Mouse (Mus musculus) cerebellum, postnatal 36 days (tissue): ENCODE measurements at regions not wholly inside any gene's neighbourhood (a gene's known extent, or its start where the extent isn't known, plus 50 kb on each side); places are given as distances from the start of the nearest gene placed in this dataset.

Source experiments
- DNase-seq, 2 experiments: peaks; one replicate each; pipeline ENCODE4 v3.0.0; 2021 to 2022; ENCODE audit warnings: mixed read lengths in 2 of 2

DNA sequence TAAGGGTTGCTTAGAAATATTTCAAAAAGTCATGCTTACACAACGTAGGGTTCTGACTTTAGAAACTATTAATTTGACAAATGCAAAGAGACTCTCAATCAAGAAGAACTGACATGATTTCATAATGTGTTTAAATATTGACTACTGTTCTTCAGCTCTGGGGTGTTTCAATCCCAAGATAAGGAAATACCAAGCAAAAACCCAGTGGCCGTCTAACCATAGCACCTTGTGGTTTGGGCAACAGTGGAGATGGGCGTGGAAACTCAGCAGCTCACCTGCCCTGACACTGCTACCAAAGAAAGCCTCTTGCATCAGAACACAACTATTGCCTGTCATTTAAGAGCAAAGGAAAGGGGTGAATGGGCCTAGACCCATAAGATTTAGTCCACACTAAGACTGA lies 119.9 kb downstream of the Foxa2 start:
- no peak for DNase-seq

DNA sequence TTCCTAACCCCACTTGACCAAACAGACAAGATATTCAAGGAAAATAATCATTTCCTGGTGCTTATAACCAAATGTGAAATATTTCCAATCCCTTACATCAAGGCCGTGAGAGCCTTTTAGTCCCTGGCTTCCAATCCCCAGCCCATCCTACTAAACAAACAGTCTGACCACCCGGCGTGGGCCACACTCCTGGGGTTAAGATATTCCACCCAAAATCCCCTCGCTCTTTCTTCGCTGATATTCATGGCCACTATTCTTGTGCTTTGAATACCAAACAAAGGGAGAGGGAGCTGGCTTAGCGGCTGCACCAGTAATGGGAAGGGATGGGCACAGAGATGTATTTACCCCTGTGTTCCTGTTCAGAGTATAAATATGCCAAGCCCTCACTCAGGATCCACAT lies 139.4 kb downstream of the Foxa2 start:
- DNase-seq, result no peak

DNA sequence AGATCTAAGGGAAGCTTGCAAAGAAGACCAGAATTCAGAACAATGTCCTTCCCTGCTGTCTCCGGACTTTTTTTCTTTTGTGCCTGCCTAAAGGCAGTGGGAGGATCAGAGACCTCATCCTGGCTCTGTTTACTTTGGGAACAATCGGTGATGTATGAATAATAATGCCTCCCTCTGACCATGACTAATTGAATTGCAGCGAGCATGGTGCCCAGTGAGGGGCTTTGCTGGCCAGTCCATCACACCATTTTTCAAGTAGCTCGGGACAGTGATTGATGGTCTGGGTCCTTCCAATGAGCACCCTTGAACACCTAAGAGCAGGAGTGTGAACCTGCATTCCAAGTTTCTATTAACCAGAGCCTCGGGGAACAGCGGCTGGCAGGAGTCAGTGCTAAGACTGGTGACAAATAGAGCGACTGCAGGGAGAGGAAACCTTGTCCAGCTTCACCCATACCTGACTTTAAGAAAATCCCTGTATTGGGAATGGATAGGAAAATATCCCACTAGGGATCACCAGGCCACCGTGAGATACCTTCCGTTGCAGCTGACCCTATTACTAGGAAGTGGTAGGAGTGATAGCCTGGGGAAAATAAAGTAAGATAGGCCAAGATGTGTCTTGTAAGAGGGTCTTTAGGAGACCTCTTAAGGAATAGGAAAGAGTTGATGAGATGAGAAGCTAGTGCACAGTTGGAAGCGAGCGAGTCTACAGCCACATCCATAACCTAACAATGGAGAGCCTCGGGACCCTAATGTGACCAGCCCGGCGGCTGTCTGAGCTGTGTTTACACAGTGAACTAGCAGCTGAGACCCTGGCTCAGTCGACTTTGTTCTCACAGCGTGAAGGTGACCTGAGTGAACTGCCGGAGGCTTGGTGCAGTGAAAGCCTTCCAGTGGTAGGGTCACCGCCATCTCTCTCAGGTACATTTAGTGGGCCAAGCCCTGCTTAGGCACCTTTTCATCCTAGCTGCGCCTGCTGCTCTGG lies 140.7 kb downstream of the Foxa2 start:
- DNase-seq, result no peak

DNA sequence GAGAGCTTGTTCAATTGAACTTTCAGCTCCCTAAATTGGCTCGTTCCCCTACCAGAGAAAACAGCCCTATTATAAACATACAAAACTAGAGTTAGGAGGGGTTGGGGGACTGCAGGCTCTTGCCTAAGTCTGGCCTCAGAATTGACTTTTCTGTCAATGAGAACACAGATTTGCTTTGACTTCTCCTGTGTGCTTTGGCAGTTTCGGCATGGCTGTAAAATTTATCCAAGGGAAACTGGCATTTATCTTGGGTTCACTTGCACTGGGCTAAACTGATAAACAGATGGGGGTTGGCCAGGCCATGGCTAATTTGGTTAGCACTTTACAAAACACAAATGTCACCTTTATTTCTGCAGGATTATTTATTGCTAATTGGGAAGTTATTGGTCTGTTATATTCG lies 141.7 kb downstream of the Foxa2 start:
- no peak for DNase-seq

DNA sequence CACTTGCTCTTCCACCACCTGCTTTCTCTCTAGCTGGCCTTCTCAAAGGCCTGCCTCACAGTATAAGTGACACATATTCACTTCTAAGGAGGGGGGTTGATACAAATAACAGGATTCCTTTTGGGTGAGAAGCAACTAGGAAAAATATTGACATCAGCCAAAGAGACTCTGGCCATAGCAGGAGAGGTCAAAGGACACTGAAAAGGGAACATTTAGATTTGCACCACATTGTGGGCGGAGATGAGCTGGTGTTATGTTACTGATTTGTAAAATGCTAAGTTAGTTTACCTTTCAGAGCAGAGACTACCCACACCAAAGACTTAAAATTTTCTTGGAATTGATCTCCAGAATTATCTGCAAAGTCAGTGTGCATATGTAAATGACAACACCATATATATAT lies 147.5 kb downstream of the Foxa2 start:
- no peak for DNase-seq

DNA sequence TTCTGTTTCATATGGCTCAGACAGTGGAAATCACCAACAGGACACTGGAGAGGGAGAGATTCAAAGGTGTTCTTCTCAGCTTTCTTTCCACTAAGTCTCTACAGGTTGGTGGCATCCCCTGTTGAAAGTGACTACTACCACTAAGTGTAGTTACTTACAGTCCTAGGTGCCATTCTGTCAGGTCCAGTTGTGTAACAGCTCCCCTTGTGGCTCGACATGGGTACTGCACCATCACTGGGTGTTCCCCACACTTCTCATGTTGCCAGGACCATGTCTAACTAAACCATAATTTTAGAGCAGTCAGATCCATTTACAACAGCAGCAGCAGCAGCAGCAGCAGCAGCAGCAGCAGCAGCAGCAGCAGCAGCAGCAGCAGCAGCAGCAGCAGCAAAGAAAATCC lies 151.1 kb downstream of the Foxa2 start:
- peak; percentile 15 to 24 for DNase-seq

DNA sequence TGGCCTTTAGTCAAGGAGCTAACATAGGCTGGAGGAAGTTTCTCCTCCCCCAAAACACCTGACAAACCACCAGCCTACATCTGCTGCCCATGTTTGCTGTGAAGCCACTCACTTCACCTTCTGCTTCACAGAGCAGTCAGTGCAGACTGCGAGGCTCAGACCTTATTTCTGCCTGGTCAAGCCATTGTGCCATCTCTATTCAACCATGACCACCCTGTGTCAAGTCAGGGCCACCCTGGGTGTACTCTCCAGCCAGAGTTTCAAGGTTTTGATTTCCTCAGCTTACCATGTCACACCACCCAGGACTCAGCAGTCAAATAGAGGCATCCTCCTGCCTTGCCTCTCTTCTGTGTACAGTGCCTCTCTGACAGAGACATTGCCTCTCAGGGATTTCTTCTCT lies 152.6 kb downstream of the Foxa2 start:
- DNase-seq, result no peak

DNA sequence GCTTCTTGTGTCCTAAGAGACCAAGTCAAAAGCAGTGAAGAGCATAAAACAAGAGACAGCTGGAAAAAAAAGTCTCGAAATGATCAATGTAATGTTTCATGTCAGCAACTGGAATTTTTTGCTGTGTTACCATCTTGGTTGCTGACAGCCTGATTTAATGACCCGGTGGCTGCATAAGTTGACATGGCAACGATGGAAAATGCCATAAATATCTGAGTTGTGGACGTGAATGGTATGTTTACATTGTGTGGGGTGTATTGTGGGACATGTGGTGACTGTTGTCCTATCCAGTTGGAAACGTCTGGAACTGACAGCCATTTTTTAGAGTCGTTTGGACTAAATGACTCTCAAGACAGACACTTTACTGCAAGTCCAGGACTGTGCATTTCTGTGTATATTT lies 160.6 kb downstream of the Foxa2 start:
- no peak for DNase-seq

DNA sequence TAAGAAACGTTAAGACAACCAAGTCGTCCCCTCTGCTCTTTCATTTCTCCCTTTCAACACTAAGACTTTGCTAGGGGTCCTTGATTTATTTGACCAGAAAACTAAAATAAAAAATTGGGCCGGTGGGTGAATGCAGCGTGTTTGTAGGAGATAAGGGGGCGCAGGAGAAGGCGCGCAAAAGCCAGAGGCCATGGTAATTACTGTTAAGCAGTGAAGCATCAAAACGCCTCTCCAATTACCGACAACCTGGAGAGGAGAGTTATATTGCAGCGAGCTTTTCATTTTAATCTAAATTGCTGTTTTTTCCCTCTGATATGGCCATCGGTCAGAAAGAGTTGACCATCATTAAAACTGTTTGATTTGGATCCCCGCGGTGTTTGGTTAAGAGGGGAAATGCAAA lies 168.9 kb downstream of the Foxa2 start:
- DNase-seq, result no peak

DNA sequence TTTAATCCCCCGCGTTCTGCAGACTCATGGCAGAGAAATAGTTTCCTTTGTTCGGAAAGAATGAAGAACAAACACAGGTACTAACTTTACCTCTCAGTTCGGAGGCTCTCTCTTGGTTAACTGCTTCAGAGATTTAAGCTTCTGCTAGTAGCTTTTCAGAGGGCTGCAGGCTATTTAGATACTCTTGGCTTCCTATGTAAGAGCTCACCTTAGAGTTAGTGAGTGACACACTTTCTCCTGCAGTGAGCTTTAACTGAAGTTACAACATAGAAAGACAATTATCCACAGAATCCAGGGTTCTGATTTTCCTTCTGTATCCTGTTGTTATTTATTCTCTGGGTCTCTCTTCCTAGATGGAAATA lies 169.2 kb downstream of the Foxa2 start:
- DNase-seq, result no peak

DNA sequence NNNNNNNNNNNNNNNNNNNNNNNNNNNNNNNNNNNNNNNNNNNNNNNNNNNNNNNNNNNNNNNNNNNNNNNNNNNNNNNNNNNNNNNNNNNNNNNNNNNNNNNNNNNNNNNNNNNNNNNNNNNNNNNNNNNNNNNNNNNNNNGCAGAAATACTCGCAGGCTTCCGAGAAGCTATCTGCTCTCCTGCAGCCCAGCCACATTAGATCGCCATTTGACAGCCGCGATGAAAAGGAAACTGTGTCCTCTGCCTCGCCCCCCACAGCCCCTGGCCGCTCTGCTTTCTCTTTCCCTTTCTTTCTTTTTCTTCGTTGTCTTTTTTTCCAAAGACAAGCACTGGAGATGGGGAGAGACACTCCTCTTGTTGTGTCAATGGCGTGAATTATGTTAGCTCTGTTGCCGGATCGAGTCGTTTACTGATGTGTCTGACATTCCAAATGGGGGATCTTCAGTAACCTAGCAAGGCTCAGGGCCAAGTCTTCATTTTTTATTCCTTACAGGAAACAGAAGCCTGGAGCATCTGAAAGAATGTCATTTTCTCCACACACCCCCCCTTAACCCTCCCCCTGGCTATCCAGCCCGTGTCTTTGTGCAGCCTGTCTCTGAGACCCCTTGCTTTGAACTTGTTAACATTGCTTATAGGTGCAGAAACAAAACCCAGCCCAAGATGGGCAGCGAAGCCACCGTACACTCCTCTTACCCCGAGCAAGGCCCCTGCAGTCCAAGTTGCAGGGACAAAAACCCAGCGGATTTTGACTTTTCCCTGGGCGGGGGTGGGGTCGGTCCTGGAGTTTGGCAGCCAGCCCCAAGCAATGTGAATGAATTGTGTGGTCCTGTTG lies 169.8 kb downstream of the Foxa2 start:
- peak in 1 of 2 experiments; percentile 2 for DNase-seq

DNA sequence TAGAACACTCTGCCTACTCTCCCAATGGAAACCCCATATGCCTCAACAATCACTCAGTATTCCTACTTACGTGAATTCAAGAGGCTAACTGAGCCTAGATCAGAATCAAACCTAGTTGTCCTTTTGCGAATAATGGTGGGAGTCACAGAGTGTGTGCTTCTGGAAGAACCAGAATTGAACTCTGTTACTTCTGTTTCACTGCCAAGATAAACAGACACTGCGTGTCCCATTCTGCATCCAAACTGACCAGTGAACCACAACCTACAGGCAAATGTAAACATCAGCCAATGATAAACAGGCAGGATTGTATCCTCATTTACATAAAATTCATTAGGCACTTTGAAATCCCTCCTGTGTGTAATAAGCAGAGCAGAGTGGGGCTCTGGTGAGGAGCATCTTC lies 173.8 kb downstream of the Foxa2 start:
- no peak for DNase-seq

DNA sequence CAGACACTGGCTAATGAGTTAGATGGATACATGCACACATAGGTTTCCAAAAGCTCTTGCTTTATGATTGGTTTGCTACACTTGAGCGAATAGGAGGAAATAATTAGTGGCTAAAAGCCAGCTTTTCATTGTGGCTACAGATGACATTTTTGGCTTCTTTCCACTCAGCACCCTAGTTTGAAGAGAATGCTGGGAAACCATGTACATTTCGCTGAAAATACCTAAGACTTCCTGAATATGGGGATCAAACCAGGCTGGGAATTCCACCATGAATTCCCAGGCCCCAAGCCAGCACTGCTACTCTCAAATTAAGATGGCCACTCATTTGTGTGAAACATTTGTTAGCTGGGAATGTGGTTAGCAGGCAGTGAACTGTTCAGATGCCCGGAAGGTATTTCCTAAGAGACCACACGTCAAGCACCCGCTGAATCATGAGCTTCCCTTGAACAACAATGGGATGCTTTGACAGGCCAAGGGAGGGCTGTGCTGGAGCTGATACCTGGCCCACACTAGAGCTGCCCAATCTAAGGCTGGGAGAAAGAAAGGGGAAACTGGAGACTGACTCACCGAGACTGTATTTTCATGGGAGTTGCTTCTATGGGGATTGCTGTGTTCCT lies 195.5 kb downstream of the Foxa2 start:
- no peak for DNase-seq

DNA sequence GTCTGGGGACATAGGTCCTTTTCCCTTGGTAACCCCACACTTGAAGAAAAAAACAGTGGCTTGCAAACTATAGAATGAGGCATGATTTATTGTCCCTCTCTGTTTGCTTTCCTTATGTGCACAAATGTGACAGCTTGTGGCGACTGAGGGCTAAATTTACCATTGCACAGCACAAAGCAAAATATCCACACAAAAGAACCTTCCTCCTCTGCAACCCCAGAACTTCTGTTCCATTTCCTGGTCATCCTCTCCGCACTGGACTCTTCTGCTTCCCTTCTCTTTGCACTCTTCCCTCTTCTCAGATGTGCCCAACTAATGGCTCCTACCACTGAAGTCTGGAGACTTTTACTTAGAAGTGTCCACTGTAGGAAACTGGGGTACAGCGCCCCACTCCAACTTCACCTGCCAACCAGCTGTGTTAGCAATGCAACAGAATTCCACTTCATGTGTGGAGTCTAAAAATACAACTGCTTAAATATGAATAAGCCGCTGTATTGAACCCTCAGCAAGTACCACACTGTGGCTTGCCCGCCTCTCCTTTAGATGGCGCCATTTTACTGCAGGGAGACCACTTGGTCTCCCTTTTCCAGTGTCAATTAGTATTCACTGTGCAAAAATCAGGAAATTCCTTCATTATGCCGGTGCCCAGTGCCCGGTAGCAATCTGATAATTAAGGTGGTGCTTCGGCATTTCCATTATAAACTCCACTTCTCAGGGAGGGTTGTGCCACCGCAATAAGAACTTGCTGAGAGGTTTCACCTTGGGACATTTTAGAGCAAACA lies 199.6 kb downstream of the Foxa2 start:
- DNase-seq, result no peak

DNA sequence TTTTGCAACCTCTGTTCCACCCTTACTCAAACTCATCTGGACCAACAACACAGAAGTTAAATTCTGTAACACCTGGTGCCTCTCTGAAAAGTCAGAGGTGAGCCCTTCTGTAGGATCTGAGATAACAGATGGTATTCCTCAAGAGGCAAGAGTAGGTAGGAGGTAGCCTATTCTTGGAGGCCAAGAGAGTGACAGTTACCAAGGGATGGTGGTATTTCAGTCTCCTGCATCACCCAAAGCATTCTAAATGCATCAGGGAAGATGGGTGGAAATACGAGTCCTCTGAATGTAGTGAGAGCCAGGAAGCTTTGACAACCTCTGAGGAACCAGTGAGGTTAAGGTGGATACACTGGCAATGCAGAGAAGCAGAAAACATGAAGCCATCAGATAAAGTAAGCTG lies 201.5 kb downstream of the Foxa2 start:
- no peak for DNase-seq

DNA sequence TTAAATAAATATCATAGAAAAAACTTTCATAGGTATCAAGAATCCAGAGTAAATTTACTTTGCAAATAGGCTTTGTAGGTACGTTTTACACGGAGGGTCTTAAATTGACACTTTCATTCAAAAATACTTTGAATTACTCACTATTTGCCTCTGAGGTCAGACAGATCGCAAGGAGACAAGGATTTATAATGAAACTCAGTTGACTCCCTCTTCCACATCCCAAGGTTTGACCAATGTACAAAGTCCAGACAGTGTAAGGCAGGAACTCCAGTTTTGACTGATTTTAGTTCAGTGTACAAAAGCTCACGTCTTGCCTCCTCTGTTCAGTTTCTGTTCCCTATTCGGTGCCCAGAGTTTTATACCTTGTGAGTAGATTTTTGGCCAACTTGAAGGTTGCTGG lies 205.8 kb downstream of the Foxa2 start:
- no peak for DNase-seq

DNA sequence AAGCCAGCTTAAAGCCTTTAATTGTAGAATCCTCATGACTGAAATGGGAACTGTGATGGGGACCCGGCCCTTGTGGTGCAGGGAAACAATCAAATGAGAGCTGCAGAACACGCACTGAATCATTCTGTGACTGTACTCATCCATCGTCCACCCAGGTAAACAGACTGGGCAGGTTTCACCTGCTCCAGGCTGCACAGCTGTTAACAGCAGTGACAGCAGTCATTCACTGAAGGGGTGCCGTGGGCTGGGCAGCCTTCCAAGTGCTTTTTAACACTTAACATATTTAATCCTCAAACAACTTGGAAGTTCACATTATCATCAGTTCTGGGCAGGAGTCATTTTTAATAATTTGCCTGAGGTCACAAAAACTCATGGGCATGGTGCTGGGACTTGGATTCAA lies 208.2 kb downstream of the Foxa2 start:
- DNase-seq, result no peak

DNA sequence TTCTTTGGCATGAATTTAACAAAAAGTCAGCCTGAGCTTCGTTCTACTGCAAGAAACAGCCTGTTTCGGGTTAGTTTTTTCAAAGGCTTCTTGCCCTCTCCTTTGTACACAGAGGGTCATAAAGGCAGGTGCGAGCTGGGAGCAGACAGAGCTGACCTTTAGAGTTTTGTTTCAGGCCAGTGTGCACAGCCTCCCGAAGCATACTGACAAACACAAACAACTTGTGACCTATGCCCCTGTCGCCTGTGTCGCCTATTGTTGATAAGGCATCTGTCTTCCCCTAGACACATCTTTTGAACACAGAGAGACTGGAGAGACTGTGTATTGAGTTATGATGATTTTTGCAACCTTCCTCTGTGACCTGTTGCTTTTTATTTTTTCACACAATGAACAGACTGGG lies 216.2 kb downstream of the Foxa2 start:
- DNase-seq, result no peak

DNA sequence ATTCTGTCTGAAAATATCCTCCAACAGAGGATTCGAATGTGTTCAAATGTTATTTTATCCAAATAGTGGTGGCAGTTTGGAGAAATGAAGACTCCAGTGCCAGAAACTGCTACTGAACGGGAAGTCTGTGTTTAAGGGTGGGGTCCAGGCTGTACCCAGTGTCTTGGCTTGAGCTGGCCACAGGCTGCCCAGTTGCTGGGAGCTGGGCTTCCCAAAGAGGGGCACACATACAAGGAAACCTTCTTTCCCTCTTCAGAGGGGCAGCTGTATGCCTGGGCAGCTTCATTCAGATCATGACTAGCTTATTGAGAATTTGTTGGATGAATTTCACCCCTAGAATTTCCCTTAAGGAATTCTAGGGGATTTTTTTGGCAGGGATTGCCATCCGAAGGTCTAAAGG lies 229.8 kb downstream of the Foxa2 start:
- DNase-seq, result no peak

DNA sequence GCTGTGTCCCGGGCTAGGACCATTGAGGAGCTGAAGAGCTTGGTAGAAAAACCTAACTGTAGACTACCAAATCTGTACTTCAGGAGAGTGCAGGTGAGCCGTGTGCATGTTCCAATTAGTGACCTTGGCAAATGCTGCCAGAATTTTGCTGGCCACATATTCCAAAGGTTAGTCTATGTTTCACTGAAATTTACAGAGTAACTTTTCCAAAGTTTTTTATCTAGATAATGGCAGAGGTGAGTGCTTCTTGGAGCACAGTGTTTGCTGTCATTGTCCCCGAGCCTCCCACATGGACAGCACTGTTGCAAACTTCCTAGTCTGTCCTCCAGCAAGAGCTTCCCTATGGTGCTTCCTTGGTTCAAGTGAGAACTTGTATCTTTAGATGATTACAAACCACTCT lies 232.5 kb downstream of the Foxa2 start:
- no peak for DNase-seq

DNA sequence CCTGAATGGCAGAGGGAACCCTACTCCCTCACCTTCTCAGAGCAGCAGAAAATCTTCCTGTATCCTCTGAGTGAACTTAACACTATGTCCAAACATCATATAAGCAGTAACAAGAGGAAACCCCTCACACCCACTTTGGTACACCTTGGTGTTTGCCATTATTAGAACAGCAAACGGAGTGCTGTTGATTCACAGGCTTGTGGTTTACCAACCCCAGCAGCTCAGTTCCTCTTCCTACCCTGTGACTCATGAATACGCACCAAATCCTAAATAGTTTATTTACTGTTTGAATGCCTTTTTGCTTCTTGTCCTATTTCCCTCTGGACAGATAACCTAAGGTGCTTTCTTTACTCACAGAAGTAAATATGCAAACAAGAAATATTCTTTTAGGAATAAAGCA lies 233.3 kb downstream of the Foxa2 start:
- DNase-seq, result no peak

DNA sequence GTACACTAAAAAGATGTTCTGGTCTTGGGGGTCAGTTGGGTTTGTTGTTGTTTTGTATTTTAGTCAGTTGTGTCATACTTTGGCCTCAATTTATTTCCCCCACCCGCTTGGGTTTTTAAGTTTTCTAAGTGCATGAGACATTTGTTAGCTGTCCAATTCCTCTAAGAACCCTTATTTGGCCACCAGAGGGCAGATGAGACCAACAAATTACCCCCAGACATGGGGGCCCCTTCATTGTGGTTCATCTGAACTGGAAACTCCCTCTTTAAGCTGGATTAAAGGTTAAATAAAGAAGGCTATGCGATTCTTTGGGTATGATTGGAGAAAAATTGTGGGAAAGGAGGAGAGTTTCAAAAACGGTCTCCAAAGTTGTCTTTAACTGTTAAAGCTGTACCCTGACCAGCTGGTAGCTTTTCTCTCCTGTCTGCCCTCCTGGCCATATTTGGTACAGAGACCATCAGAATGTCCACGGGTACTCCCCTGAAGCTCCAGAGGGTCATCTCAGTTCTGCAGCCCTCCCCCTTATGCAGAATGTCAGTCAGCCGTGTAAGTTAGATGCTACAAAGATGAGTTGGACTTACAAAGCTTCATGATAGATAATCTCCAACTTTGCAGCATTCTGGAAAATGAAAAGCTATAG lies 238.6 kb downstream of the Foxa2 start:
- DNase-seq, result peak in 1 of 2 experiments; percentile 18
